Mouse (Mus musculus): ENCODE measurements around the gene Arrdc1. TPM values are rescaled to one million over a fixed set of nuclear protein-coding genes. Genes with fewer than 3 reads are reported as not detected.

The Arrdc1 gene
- total RNA-seq, 4 experiments from 2014 or later = 11.0 to 23.7 (median 18.1) TPM

Small RNAs within 50 kb of the gene (microRNA-seq; reads per million reads assigned to microRNA genes)
- 0 reads per million in 2 experiments for gene Gm22875

Other genes with a start within 250 kb of the Arrdc1 start
- gene Cacna1b, start 172.1 kb downstream of the Arrdc1 start, total RNA-seq (2022) = 1 to 10 TPM; 3.1 to 5.4 (median 4.2) TPM
- gene Ehmt1, start 15.6 kb downstream of the Arrdc1 start, total RNA-seq (2022) = 10 to 100 TPM; 47.4 to 78.5 (median 61.6) TPM
- gene Zmynd19, start 14.5 kb upstream of the Arrdc1 start, total RNA-seq (2022) = 10 to 100 TPM; 20.5 to 30.3 (median 24.1) TPM
- 10 to 100 TPM; 11.5 to 24.2 (median 20.2) TPM for gene Dph7, start 27.1 kb upstream of the Arrdc1 start, total RNA-seq (2022)
- 100 to 1,000 TPM in 1 of 4 experiments, 10 to 100 TPM in 3; 85.6 to 109 (median 86.5) TPM for gene Mrpl41, start 39.8 kb upstream of the Arrdc1 start, total RNA-seq (2022)
- 10 to 100 TPM; 67.2 to 94.5 (median 71.2) TPM for gene Pnpla7, start 40.8 kb upstream of the Arrdc1 start, total RNA-seq (2022)
- 10 to 100 TPM; 41.6 to 84.4 (median 63.1) TPM for gene Nsmf, start 119.1 kb upstream of the Arrdc1 start, total RNA-seq (2022)
- gene Entpd8, start 145.1 kb upstream of the Arrdc1 start, total RNA-seq (2022) = under 1 TPM in 1 of 4 experiments, not detected in 3; 0.27 TPM
- gene Noxa1, start 159.9 kb upstream of the Arrdc1 start, total RNA-seq (2022) = not detected
- gene Nrarp, start 245.5 kb upstream of the Arrdc1 start, total RNA-seq (2022) = 1 to 10 TPM; 2.4 to 3.5 (median 2.7) TPM

Data from adrenal gland, adult 8-10 months (tissue).